Mouse (Mus musculus): Measurements from ENCODE around the gene Fut2.
"Not testable (repeated sequence)": the region's sequence is repeated elsewhere in the genome, so short reads cannot be mapped to it uniquely, and the experiment has no call there.

Fut2 gene

DNA sequence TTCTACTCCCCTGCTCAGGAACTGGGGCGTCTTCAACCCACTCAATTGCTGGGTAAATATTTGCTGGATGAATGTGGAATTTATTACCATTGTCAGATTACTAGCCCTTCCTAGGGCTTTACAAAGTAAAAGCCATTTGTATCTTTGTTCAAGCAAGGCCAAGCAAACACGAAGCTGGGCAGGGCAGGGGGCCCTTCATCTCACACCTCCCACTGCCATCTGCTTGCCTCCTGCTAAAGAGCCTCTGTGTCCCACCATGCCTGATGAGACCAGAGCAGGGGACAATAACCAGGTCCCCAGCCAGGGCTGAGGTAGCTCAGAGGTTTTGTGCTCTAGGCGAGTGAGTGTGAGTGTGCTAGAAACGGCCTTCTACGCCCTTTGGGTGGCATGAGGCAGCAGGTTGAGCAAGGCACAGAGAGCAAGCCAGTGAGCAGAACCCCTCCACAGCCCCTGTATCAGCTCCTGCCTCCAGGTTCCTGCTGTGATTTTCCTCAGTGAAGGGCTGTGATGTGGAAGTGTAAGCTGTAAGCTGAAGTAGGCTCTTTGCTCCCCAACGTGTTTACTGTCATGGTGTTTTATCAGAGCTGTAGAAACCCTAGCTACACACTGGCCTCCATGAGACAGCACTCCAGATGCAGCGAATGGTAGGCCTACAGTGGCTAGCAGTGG, 11.6 kb upstream of the Fut2 start:
- no peak for DNase-seq (ENCODE audit: low read depth, low spot score)

GRCm38 (mm10) chr7:45668921-45669320, 2.7 kb upstream of the Fut2 start:
- DNase-seq (ENCODE audit: low read depth, low spot score): peak; percentile 80

GRCm38 (mm10) chr7:45667761-45668160, 1.6 kb upstream of the Fut2 start:
- no peak for DNase-seq (ENCODE audit: low read depth, low spot score)

- DNase-seq (ENCODE audit: low read depth, low spot score): no peak
Observed at GRCm38 (mm10) chr7:45665303-45666138, 673 bp downstream of the Fut2 start.

DNA sequence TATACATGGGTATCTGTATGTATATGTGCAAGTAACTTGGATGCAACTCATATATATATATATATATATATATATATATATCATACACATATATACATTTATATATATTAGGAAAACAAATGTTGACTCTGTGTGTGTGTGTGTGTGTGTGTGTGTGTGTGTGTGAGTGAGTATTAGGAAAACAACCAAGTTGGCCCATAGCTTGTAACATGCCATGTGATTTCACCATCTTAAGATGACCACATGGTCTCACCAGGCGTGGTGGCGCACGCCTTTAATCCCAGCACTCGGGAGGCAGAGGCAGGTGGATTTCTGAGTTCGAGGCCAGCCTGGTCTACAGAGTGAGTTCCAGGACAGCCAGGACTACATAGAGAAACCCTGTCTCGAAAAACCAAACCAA, 4.5 kb downstream of the Fut2 start:
- DNase-seq (ENCODE audit: low read depth, low spot score): not testable (repeated sequence)

DNA sequence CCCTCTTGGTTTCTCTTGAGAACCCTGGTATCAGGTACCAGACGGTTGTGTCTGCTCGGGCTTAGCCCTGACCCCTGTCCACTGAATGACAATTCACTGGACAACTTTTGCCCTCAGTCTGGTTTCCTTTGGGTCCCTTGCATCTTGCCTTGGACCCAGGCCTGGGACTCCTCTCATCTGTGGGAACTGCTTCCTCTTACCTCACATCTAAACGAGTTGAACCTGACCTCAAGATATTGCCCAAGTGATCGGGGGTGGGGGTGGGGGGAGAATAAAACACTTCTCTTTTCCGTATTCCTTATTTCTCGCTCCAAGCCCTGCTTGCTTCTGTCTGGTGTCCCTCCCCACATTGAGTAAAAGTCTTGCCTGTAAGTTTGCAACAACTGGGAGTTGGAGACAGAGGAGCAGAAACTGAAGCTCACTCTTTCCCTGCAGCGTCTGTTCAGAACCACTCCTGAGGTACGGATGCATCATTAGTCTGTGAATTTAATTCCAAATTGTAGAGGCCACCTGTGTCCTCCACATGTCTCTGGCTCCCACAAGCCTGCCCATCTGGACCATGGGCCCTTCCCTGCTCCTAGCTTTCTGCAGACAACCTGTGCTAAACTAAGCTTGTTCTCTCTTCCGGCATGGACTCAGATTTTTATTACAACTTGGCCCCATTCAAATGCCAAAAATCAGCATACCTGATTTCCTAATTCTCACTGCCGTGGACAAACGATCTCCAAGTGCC, 5.3 kb downstream of the Fut2 start:
- no peak for DNase-seq (ENCODE audit: low read depth, low spot score)

DNA sequence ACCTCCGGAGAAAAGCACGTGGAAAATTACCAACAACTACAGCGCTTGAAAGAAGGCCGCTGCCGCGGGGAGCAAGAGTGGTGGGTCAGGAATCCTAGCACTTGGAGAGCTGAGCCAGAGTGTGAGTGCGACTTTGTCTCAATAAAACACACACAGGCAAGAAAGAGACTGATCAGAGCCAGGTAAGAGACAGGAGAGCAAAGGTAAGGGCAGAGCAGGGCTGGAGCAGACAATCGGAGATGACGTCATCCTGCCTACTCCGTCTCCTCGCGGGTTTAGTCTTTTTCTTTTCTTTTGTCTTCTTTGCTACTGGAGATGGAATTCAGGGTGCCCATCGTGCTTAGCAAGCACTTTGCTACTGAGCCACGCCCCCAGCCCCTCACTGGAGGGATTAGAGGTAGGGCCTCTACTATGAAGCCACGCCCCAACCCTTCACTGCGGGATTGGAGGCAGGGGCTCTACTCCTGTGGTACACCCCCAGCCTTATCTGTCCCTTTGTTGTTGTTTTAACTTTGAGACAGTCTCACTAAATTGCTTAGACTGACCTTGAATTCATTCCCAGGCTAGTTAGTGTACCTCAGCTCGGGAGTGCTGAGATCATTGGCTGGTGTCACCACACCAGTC, 11.7 kb downstream of the Fut2 start:
- peak; percentile 31 for DNase-seq (ENCODE audit: low read depth, low spot score)

GRCm38 (mm10) chr7:45650484-45650883, 15.7 kb downstream of the Fut2 start:
- not testable (repeated sequence) for DNase-seq (ENCODE audit: low read depth, low spot score)

- no peak for DNase-seq (ENCODE audit: low read depth, low spot score)
Observed at GRCm38 (mm10) chr7:45649351-45649750, 16.8 kb downstream of the Fut2 start.

GRCm38 (mm10) chr7:45646671-45647070, 19.5 kb downstream of the Fut2 start:
- no peak for DNase-seq (ENCODE audit: low read depth, low spot score)

- no peak for DNase-seq (ENCODE audit: low read depth, low spot score)
Observed at GRCm38 (mm10) chr7:45645591-45645971, 20.6 kb downstream of the Fut2 start.

DNA sequence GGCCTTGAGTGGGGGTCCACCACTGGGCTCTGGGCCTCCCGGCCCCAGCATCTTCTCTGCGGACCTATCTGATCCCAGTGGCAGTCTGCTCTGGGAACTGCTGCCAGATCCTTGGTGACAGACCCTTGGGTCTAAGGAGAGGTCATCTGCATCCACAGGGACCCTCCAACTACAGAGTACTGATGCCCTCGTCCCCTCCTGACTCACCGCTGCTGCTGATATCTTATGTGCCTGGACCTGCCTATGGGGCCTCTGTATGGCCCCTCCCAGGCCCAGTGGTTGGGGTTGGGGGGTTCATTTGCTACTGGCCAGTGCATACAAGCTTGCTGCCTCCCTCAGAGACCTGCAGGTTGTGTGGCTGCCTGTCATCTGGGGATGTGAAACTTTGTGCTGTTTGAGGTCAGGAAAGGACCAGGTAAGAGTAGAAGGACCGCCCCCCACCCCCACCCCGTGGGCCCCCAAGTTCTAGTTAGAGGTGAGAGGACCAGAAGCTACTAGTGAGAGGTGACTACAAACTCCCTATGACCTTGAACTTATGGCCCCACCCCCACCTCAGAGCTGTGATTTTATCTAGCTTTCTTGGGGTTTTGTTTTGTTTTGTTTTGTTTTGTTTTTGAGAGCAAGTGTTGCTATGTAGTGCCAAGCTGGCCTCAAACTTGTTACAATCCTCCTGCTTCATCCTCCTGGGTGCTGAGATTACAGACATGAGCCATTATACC, 21.2 kb downstream of the Fut2 start:
- no peak for DNase-seq (ENCODE audit: low read depth, low spot score)

DNA sequence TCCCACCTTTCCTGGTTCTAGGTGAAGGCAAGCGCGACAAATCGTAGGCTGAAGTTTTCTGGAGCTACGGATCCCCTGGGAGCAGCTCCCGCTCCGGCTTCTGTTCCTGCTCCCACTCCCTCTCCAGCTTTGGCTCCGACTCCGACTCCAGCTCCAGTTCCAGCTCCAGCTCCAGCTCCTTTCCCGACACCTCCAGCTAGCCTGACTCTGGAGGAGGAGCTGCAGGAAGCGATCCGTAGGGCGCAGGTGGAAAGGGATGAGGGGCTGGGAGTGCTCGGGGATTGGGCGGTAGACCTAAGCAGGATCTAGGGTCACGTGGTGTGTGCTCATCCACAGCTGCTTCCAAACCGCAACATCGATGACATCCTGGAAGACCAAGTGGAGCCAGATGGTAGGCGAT, 22.0 kb downstream of the Fut2 start:
- peak; percentile 69 for DNase-seq (ENCODE audit: low read depth, low spot score)

DNA sequence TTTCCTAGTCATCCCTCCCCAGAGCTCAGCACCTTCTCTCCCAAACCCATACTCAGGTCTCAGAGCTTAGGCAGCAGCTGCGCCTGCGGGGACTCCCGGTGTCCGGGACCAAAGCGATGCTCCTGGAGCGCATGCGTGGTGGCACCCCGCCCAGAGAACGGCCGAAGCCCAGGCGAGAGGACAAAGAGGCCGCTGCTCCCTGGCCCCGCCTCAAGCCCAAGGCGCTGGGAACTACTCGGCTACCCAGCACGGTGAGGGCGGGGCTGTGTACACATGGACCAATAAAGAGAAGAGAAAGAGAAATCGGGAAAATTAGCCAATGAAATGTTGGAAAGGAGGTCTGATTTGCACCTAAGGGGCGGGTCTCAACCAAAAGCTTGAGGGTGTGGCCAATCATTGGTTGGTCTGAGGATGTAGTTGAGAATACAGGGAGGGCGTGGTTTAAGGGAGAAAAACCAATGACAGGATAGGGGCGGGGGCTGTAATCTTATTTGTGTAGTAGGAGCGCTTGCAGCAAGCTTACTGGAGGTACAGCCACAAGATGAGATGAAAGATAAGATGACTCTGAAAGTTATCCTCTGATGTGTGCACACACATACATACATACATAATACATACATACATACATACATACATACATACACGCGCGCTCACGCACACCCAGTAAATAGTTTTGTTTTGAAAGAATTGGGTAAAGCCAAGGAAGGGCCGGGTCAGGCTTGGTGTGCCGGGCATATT, 22.6 kb downstream of the Fut2 start:
- peak; percentile 99 for DNase-seq (ENCODE audit: low read depth, low spot score)

- no peak for DNase-seq (ENCODE audit: low read depth, low spot score)
Observed at GRCm38 (mm10) chr7:45642503-45643255, 23.5 kb downstream of the Fut2 start.

DNA sequence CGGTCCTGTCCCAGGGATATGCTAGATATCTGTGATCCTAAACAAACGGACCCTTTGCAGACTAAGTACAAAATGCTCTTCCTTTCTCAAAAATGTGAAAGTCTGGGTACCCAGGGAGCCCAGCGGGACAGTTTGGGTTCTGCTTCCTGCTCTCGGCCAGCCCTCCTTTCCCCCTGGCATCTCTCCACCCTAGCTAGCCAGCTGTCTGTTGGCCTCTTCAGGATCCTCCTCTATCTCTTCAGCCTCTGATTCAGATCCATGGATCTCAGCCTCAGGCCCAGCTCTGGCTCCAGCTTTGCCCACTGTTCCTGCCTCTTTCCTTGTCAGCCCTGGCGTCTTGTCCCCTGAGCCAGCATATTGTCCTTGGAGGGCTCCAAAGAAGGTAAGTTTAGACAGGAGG, 24.1 kb downstream of the Fut2 start:
- no peak for DNase-seq (ENCODE audit: low read depth, low spot score)

DNA sequence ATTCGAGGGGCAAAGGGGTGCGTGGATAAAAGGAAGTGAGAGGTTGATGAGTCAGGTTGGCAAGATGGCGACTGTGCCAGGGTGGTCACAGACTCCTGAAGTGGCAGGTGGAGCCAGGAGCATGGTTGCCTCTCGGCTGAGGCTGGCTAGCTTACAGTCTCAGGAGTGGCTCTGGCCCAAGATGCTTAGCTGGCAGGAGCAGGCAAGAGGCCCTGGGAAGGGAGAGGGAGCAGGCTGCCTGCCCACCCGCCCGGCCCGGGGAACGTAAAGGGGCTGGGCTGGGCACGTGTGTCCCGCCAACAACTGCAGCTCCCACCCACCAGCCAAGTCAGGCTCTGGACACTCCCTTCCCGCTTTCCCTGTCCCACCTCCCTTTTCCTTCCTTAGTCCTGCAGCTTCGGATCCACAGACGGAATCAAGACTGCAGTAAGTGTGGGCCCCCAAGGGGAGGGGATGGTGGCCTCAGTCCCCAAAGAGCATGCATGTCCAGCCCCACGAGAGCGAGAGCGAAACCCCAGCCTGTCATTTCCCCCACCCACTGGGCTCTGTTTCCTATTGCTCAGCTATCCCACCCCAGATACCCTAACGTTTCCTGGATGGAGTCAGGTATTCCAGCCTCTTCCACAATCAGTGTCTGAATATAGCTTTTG, 24.7 kb downstream of the Fut2 start:
- DNase-seq (ENCODE audit: low read depth, low spot score): no peak

GRCm38 (mm10) chr7:45640191-45640957, 25.8 kb downstream of the Fut2 start:
- DNase-seq (ENCODE audit: low read depth, low spot score): no peak

Data from ZHBTc4 (cell line).